Mouse (Mus musculus) hindbrain, postnatal 0 days (tissue): ENCODE measurements around the gene Scgb1a1. TPM values are rescaled to one million over a fixed set of nuclear protein-coding genes. Genes with fewer than 3 reads are reported as not detected.

Experiments
- ATAC-seq: fragments of 200-750 bp; cut with Nextera tagmentation; 2 replicates; pipeline ENCODE4 v1.8.0; 2017; ENCODE audit warnings: mild to moderate bottlenecking, moderate TSS enrichment, moderate library complexity
- DNase-seq: peaks from one replicate; pipeline ENCODE4 v3.0.0-alpha.2; 2015; ENCODE audit warnings: low spot score
- H3K27ac ChIP-seq: fragments of 300-500 bp; sonication (generic); 2 replicates; pipeline ENCODE4 v1.5.1; 2014; ENCODE audit warnings: mild to moderate bottlenecking
- H3K27me3 ChIP-seq: fragments of 300-500 bp; sonication (generic); 2 replicates; pipeline ENCODE4 v1.6.1; 2014; ENCODE audit warnings: low read length, mixed read lengths; ENCODE audit not compliant: insufficient read depth
- H3K36me3 ChIP-seq: fragments of 300-500 bp; sonication (generic); 2 replicates; pipeline ENCODE4 v1.6.1; 2014; ENCODE audit warnings: low read length, mixed read lengths; ENCODE audit not compliant: insufficient read depth
- H3K4me1 ChIP-seq: fragments of 300-500 bp; sonication (generic); 2 replicates; pipeline ENCODE4 v1.6.1; 2014; ENCODE audit warnings: antibody characterized with exemption, low read length, mixed read lengths; ENCODE audit not compliant: insufficient read depth
- H3K4me2 ChIP-seq: fragments of 300-500 bp; sonication (generic); 2 replicates; pipeline ENCODE4 v1.6.1; 2014; ENCODE audit warnings: low read depth, mild to moderate bottlenecking, low read length, moderate library complexity, mixed read lengths
- H3K4me3 ChIP-seq: fragments of 300-500 bp; sonication (generic); 2 replicates; pipeline ENCODE4 v1.5.1; 2014; ENCODE audit warnings: low read length
- H3K9ac ChIP-seq: fragments of 300-500 bp; sonication (generic); replicated peaks from 2 replicates; pipeline ENCODE4 v1.6.1; 2014; ENCODE audit warnings: mild to moderate bottlenecking, low read length, moderate library complexity, mixed read lengths
- H3K9me3 ChIP-seq: fragments of 300-500 bp; sonication (generic); 2 replicates; pipeline ENCODE4 v1.6.1; 2016; ENCODE audit warnings: low read length, mixed read lengths
- CTCF ChIP-seq: IDR thresholded peaks from 2 replicates; pipeline ENCODE4 v1.5.1; 2016; ENCODE audit warnings: antibody characterized with exemption, control low read depth, low read depth
- WGBS: fragments of 180-500 bp; shearing (Covaris S2); extraction: QIAGEN DNeasy Blood & Tissue Kit; methylation state at CpG from one replicate; pipeline ENCODE4 v1.1.7; 2014; 5-methylcytosine and 5-hydroxymethylcytosine counted together
- polyA plus RNA-seq: library from polyadenylated mRNA; unstranded; fragments of >200 nt; fragmentation: Nextera tagmentation; extraction: Ambion mirVana; gene quantifications from 2 replicates; pipeline ENCODE4 v1.2.1, GENCODE M21; 2015
- total RNA-seq: library from RNA; depleted of rRNA; stranded (reverse); fragments of >200 nt; gene quantifications from 2 replicates; pipeline ENCODE4 v1.2.3, GENCODE M21; 2014

Gene Scgb1a1
- total and polyA plus RNA-seq, 2 experiments from 2014 or later = not detected

DNA sequence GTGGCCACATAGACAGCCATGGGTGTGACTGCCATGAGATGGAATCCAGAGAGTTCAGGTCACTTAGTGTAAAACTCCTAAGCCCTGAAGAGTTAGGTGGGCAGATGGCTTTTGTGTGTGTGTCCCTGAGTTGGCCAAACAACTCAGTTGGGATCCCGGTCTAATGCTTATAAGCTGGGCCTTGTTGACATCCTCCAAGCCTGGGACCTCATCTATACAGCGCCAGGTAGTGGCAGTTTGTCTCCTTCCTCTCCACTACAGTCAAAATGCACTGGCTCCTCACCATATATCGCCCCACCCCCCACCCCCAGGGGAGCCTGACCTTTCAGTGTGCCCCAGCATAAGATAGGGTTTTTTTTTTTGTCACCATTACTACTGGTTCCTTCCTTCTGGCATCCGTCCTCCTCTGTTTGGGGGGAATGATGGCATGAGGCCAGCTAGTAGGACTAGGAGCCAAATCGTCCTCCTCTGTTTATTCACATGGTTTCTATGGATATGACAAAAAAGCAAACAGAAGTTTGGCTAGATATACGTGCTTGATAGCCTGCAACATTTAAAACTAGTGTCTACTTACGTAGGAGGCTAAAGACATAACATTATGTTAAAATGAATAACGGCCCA, 18.0 kb downstream of the Scgb1a1 start:
- ATAC-seq (no peak), DNase-seq (peak; percentile 53)
- 43% methylated on average over 8 of the region's 8 CpGs for WGBS
- Histone ChIP-seq H3K4me1 (peaks cover 14% of the 10 kb centered on the region), H3K9ac (no peak overlapping the region), H3K27me3 (no peaks in the 10 kb centered on the region), H3K4me2 (no peak overlapping the region), H3K36me3 (no peaks in the 10 kb centered on the region), H3K27ac (peak overlapping the region; percentile 33; the same call in 1 of the 2 replicates), H3K9me3 (no peaks in the 10 kb centered on the region), H3K4me3 (no peak overlapping the region)
- no peak for TF ChIP-seq CTCF

DNA sequence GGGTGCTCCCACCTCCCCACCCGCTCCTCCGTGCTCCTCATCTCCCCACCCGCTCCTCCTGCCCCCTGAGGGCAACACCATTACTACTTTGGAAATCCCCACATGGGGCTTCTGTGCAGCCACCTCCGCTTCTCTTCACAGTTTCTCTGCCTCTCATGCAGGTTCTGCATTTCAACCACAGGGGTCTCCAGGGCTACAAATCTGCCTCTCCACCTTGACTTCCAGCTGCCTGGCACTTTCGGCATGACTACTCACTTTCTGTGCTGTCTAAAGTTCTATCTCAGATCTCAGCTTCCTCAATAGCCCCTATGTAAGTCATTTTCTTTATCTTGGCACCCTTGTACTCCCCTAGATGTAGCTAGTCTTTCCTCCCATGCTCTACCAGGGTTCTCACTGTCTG, 20.5 kb downstream of the Scgb1a1 start:
- WGBS = 79% methylated on average over 5 of the region's 5 CpGs
- no peak for ATAC-seq

DNA sequence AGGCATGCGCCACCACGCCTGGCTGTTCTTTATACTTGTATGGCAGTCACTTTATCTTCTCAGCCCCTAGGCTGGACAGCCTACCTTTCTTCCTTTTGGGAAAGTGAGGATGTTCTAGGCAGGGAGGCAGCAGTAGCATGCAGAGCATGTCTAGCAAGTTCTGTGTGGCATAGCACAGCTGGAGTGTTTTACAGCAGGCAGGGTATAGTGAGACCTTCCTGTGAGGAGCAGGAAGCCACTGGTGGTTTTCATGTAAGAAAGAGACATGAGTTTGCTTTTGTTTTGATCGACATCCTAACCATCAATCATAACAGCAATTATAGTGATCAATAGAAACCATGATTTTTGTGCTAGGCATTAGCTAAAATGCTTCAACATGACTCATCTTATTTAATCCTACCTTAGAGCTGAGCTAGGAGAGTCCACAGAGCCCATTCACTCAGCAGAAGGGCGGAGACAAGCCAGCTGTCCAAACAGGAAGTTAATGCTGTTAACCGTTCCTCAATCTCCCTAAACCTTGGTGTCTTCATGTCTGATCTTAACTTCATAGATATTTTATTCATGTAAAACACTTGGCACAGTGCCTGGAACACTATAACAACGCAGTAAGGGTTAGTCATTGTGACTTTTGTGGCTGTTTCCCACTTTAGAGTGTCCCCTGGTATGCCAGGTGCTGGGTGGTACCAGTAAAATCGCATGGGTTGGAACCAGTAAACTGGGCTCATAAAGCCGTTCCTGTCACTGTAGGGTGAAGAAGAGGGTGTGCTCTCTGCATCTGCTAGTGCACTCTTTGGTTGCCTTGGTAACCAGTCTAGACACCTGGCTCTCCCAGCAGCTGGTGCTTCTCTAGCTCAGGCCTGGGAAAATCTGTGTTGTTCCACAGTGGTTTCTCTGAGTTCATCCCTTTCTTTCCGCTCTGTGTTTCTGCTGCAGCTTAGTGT, 21.9 kb downstream of the Scgb1a1 start:
- 54% methylated on average over 9 of the region's 9 CpGs for WGBS
- Histone ChIP-seq H3K9ac (no peak overlapping the region; the same call in 1 of the 2 replicates), H3K4me1 (peaks cover 14% of the 10 kb centered on the region), H3K27me3 (no peaks in the 10 kb centered on the region), H3K4me3 (no peak overlapping the region), H3K4me2 (no peak overlapping the region), H3K27ac (peak overlapping the region; percentile 62; the same call in 1 of the 2 replicates), H3K36me3 (no peaks in the 10 kb centered on the region), H3K9me3 (no peaks in the 10 kb centered on the region)
- DNase-seq (peak; percentile 76), ATAC-seq (peak; percentile 91)
- TF ChIP-seq CTCF = no peak

More for the DNA sequence above, 20.5 kb downstream of the Scgb1a1 start:
- DNase-seq = no peak
- H3K4me3 ChIP-seq = no peak overlapping the region
- no peak overlapping the region for H3K4me2 ChIP-seq
- no peak for TF ChIP-seq CTCF
- H3K27me3 ChIP-seq = no peaks in the 10 kb centered on the region
- peak overlapping the region; percentile 32; the same call in 1 of the 2 replicates for H3K27ac ChIP-seq
- H3K9ac ChIP-seq = no peak overlapping the region
- H3K4me1 ChIP-seq = peaks cover 14% of the 10 kb centered on the region
- no peaks in the 10 kb centered on the region for H3K9me3 ChIP-seq
- no peaks in the 10 kb centered on the region for H3K36me3 ChIP-seq

DNA sequence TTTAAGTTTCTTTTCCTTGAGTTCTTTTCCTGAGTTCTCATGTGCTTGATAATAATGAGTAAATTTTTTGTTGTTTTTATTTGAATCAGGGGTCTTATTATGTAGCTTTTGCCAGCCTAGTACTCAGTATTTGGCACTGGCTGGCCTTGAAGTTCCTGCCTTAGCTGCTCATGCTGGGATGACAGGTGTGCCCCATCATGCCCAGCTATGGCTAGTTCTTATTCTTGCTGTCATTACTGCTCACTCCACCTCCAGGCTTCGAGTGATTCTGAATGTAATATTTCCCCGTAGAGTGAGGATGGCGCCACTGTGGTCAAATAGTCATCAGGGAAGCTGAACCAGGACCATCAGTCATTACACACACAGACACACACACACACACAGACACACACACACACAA, 23.9 kb downstream of the Scgb1a1 start:
- Histone ChIP-seq H3K9me3 (no peaks in the 10 kb centered on the region), H3K4me2 (no peak overlapping the region), H3K9ac (no peak overlapping the region), H3K4me3 (no peak overlapping the region), H3K27me3 (no peaks in the 10 kb centered on the region), H3K36me3 (no peaks in the 10 kb centered on the region), H3K27ac (no peak overlapping the region), H3K4me1 (peaks cover 7% of the 10 kb centered on the region)
- DNase-seq = no peak
- TF ChIP-seq CTCF = no peak
- 80% methylated on average over 3 of the region's 3 CpGs for WGBS
- ATAC-seq = no peak

DNA sequence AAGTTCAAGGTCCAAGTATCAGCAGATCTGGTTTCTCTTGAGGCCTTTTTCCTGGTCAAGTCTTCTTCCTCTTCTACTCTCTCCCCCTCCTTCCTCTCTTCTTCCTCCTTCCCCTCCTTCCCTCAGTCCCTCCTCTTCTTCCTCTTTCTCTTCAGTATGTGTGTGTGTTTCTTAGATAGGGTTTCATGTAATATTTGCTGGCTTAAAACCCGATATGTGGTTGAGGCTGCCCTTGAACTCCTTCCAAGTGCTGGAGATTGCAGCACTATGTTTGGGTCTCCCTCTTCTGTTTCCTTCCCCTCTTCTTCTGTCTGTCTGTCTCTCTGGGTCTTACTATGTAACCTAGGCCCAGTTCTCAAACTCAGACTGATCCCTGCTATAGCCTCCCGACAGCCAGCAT, 24.9 kb downstream of the Scgb1a1 start:
- no peak for TF ChIP-seq CTCF
- no peak overlapping the region for H3K4me2 ChIP-seq
- H3K4me1 ChIP-seq = peaks cover 7% of the 10 kb centered on the region
- no peak overlapping the region for H3K27ac ChIP-seq
- H3K9me3 ChIP-seq = no peaks in the 10 kb centered on the region
- no peak overlapping the region for H3K9ac ChIP-seq
- no peaks in the 10 kb centered on the region for H3K27me3 ChIP-seq
- DNase-seq (no peak), ATAC-seq (no peak)
- 98% methylated on average over 2 of the region's 2 CpGs for WGBS
- H3K36me3 ChIP-seq = no peaks in the 10 kb centered on the region
- H3K4me3 ChIP-seq = no peak overlapping the region

DNA sequence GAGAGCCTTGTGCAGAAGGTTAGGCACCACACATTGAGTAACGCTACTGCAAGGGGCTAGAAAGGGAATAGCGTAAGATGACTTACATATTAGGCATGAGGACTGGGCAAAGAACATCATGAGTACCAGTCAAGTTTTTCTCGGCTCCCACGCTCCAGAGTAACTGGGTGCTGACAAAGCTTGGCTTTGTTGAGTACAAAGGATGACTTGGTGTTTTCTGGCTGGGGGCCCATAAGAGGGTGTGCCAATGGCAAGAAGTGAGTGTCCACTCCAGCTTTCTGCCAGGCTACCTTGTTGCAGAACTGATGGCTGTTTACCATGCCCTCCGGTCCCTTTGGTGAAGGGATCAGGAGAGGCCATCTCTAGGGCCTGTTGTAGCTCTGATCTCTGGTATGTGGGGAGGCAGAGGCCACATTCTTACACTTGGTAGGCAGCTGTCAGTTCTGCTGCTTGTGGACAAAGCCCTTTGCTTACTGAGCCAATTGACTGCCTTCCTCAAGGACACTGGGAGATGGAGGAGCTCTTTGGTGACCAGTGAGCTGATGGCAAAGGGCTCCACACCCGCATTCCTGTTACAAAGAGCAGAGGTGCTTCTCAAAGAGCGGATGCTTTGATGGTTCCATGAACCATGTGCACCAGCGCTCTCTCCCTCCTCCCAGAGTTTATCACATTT, 26.4 kb downstream of the Scgb1a1 start:
- peak; percentile 28 for DNase-seq
- Histone ChIP-seq H3K4me2 (no peak overlapping the region), H3K4me1 (peaks cover 4% of the 10 kb centered on the region), H3K9me3 (no peaks in the 10 kb centered on the region), H3K27ac (no peak overlapping the region), H3K4me3 (no peak overlapping the region), H3K36me3 (no peaks in the 10 kb centered on the region), H3K9ac (no peak overlapping the region), H3K27me3 (no peaks in the 10 kb centered on the region)
- no peak for ATAC-seq
- no peak for TF ChIP-seq CTCF
- WGBS = 78% methylated on average over 8 of the region's 8 CpGs
